Mouse (Mus musculus) neural tube, postnatal 0 days (tissue): ENCODE data around the gene Olfr912. TPM values are rescaled to one million over a fixed set of nuclear protein-coding genes. Genes with fewer than 3 reads are reported as not detected.

Experiments
- polyA plus RNA-seq: library from polyadenylated mRNA; unstranded; fragments of >200 nt; fragmentation: Nextera tagmentation; extraction: Ambion mirVana; gene quantifications from 2 replicates; pipeline ENCODE4 v1.2.1, GENCODE M21; 2015

The Olfr912 gene
- polyA plus RNA-seq, result not detected in 2 replicates

DNA sequence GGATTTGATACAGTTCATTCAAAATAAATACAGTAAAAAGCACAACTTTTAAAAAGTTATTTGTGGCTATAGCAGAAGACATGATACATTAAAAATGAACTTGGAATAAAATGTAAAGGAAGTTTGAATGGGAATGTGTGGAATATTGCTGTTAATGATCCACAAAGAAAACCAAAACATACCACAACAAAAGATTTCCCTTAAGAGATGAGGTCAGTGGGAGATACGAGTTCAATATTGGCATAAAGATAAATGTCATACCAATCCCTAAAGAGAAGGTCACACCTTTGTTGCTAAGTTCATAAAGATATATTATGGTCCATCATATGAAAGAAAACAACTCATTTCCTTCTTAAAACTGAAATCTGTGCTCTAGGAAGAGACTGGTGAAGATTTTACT is at the start of gene Olfr912:
Gene Olfr912 (plus strand): TSS at position 301 of the 400 bp plus-strand sequence.

DNA sequence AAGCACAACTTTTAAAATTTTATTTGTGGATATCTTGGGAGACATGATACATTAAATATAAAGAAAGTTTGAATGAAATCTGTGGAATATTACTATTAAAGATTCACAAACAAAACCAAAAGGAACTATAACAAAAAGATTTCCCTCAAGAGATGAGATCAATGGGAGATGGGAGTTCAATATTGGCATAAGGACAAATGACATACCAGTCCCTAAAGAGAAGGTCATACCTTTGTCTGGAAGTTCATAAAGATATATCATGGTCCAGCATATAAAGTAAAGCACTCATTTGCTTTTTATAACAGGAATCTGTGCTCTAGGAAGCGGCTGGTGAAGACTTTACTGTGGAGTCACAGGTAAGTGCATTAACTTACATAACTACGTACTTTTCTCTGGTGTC is 42.4 kb upstream of the Olfr912 start, which contains the start of gene Olfr910:
Gene Olfr910 (plus strand): TSS at position 301 of the 400 bp plus-strand sequence.

DNA sequence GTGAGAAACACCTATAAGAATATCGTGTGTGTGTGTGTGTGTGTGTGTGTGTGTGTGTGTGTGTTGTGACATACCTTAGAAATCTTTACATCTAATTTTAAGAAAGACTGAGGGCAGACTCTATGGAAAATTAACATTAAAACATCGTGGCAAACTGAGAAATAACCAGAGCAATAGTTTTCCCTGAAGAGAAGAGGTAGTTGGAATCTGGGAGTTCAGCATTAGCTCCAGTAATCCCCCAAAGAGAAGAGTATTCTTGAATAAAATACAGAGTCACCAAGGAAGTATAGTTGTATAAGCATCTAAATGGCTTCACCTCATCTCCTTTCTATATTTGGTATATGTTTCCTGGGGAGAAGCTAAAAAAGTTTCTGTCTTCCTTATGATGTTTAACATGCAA is 12.5 kb downstream of the Olfr912 start, which contains the start of gene Olfr913:
Gene Olfr913 (plus strand): TSS at position 301 of the 400 bp plus-strand sequence.

DNA sequence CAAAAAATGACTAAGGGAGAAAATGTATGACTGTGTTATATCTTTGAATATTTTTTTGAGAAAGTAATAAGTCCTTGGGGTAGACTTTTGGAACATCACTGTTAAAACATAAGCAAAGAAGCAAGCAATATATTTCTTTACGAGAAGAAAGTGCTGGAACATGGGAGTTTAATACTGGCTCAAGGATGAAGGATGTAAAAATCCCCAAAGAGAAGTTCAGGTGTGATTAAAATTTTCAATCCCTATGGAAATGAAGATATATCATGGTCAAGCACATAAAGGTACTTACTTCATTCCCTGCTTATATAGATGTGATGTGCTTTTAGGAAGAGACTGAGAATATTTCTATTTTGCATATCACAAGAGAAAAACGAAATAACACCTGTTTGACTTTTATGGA is 24.8 kb downstream of the Olfr912 start, which contains the start of gene Olfr914:
Gene Olfr914 (plus strand): TSS at position 301 of the 400 bp plus-strand sequence.

Other genes starting within 250 kb of the Olfr912 start
- gene Olfr898, start 231.8 kb upstream of the Olfr912 start, polyA plus RNA-seq, result not detected in 2 replicates
- not detected in 2 replicates for gene Olfr250, start 213.3 kb upstream of the Olfr912 start, polyA plus RNA-seq
- not detected in 2 replicates for gene Olfr251, start 203.1 kb upstream of the Olfr912 start, polyA plus RNA-seq
- not detected in 2 replicates for gene Olfr147, start 178.5 kb upstream of the Olfr912 start, polyA plus RNA-seq
- gene Olfr901, start 150.7 kb upstream of the Olfr912 start, polyA plus RNA-seq, result not detected in 2 replicates
- gene Olfr902, start 132.5 kb upstream of the Olfr912 start, polyA plus RNA-seq, result not detected in 2 replicates
- not detected in 2 replicates for gene Olfr904, start 117.0 kb upstream of the Olfr912 start, polyA plus RNA-seq
- gene Olfr905, start 109.1 kb upstream of the Olfr912 start, polyA plus RNA-seq, result not detected in 2 replicates
- gene Olfr906, start 93.1 kb upstream of the Olfr912 start, polyA plus RNA-seq, result not detected in 2 replicates
- gene Olfr907, start 84.4 kb upstream of the Olfr912 start, polyA plus RNA-seq, result not detected in 2 replicates
- gene Olfr911-ps1, start 58.6 kb upstream of the Olfr912 start, polyA plus RNA-seq, result not detected in 2 replicates
- not detected in 2 replicates for gene Olfr910, start 42.3 kb upstream of the Olfr912 start, polyA plus RNA-seq
- gene Olfr913, start 12.6 kb downstream of the Olfr912 start, polyA plus RNA-seq, result not detected in 2 replicates
- not detected in 2 replicates for gene Olfr914, start 24.9 kb downstream of the Olfr912 start, polyA plus RNA-seq
- not detected in 2 replicates for gene Olfr916, start 79.7 kb downstream of the Olfr912 start, polyA plus RNA-seq
- gene Olfr917, start 85.7 kb downstream of the Olfr912 start, polyA plus RNA-seq, result not detected in 2 replicates
- gene Olfr918, start 94.4 kb downstream of the Olfr912 start, polyA plus RNA-seq, result not detected in 2 replicates
- not detected in 2 replicates for gene Olfr919, start 123.5 kb downstream of the Olfr912 start, polyA plus RNA-seq
- gene Vwa5a, start 138.1 kb downstream of the Olfr912 start, polyA plus RNA-seq, result 11.2 and 13.3 TPM in 2 replicates
- gene Olfr920, start 172.1 kb downstream of the Olfr912 start, polyA plus RNA-seq, result 0.05 TPM in 1 of 2 replicates, not detected in the other
- gene Olfr921, start 192.9 kb downstream of the Olfr912 start, polyA plus RNA-seq, result not detected in 2 replicates
- not detected in 2 replicates for gene Olfr922, start 234.4 kb downstream of the Olfr912 start, polyA plus RNA-seq
- not detected in 2 replicates for gene Olfr923, start 246.4 kb downstream of the Olfr912 start, polyA plus RNA-seq